Mouse (Mus musculus) heart, postnatal 0 days (tissue): Measurements from ENCODE around the gene Alg9. TPM values are rescaled to one million over a fixed set of nuclear protein-coding genes. Genes with fewer than 3 reads are reported as not detected.

ENCODE experiments used
- ATAC-seq: fragments of 200-750 bp; cut with Nextera tagmentation; 2 replicates; pipeline ENCODE4 v1.8.0; 2017; ENCODE audit warnings: low read depth, moderate number of reproducible peaks, moderate library complexity; ENCODE audit not compliant: insufficient read depth
- DNase-seq: peaks from one replicate; pipeline ENCODE4 v3.0.0-alpha.2; 2016; ENCODE audit warnings: low spot score
- H3K27ac ChIP-seq: fragments of 300-500 bp; sonication (generic); 2 replicates; pipeline ENCODE4 v1.5.1; 2014; ENCODE audit warnings: low read depth, mild to moderate bottlenecking
- H3K27me3 ChIP-seq: fragments of 300-500 bp; sonication (generic); 2 replicates; pipeline ENCODE4 v1.6.1; 2014; ENCODE audit warnings: low read length, mixed read lengths; ENCODE audit not compliant: control insufficient read depth, insufficient read depth
- H3K36me3 ChIP-seq: fragments of 300-500 bp; sonication (generic); replicated peaks from 2 replicates; pipeline ENCODE4 v1.6.1; 2014; ENCODE audit warnings: low read length, mixed read lengths; ENCODE audit not compliant: control insufficient read depth, insufficient read depth
- H3K4me1 ChIP-seq: fragments of 300-500 bp; sonication (generic); 2 replicates; pipeline ENCODE4 v1.6.1; 2014; ENCODE audit warnings: antibody characterized with exemption; ENCODE audit not compliant: control insufficient read depth, insufficient read depth
- H3K4me2 ChIP-seq: fragments of 300-500 bp; sonication (generic); 2 replicates; pipeline ENCODE4 v1.6.1; 2014; ENCODE audit warnings: low read depth, mild to moderate bottlenecking, low read length, moderate library complexity
- H3K4me3 ChIP-seq: fragments of 300-500 bp; sonication (generic); 2 replicates; pipeline ENCODE4 v1.5.1; 2014; ENCODE audit warnings: low read depth, low read length
- H3K9ac ChIP-seq: fragments of 300-500 bp; sonication (generic); replicated peaks from 2 replicates; pipeline ENCODE4 v1.6.1; 2014; ENCODE audit warnings: low read depth, low read length, mixed read lengths
- H3K9me3 ChIP-seq: fragments of 300-500 bp; sonication (generic); replicated peaks from 2 replicates; pipeline ENCODE4 v1.6.1; 2016; ENCODE audit warnings: low read length; ENCODE audit not compliant: control insufficient read depth
- CTCF ChIP-seq: IDR thresholded peaks from 2 replicates; pipeline ENCODE4 v1.5.1; 2016; ENCODE audit warnings: antibody characterized with exemption, control low read depth, low read depth
- EP300 ChIP-seq: IDR thresholded peaks from 2 replicates; pipeline ENCODE4 v1.6.1; 2016; ENCODE audit warnings: antibody characterized with exemption, low read depth
- WGBS: fragments of 180-500 bp; shearing (Covaris S2); extraction: QIAGEN DNeasy Blood & Tissue Kit; methylation state at CpG from one replicate; pipeline ENCODE4 v1.1.7; 2014; 5-methylcytosine and 5-hydroxymethylcytosine counted together
- polyA plus RNA-seq: library from polyadenylated mRNA; unstranded; fragments of >200 nt; fragmentation: Nextera tagmentation; extraction: Ambion mirVana; gene quantifications from 2 replicates; pipeline ENCODE4 v1.2.1, GENCODE M21; 2015
- total RNA-seq: library from RNA; depleted of rRNA; stranded (reverse); fragments of >200 nt; gene quantifications from 2 replicates; pipeline ENCODE4 v1.2.3, GENCODE M21; 2014; ENCODE audit warnings: low replicate concordance

Alg9 gene
- total and polyA plus RNA-seq, 2 experiments from 2014 or later: 11.4 to 23.9 TPM

DNA sequence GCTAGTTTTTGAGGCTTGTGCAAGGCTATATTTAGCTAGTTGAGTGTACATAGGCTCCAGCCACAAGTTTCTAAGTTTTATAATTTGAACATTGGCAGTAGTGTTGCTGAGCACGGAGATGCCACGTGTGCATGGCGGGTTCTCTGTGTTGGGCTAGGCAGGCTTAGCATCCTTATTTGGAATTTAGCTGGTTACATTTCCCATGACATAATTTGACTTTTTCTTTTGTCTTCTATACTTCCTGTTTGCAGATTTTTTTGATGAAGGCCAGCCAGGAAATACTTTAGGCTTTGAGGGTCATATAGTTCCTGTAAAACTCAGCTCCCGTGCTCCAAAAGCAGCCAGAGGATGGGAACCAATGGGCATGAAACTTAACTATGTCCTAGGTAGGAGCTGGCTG, 89.0 kb downstream of the Alg9 start:
- no peak for ATAC-seq

DNA sequence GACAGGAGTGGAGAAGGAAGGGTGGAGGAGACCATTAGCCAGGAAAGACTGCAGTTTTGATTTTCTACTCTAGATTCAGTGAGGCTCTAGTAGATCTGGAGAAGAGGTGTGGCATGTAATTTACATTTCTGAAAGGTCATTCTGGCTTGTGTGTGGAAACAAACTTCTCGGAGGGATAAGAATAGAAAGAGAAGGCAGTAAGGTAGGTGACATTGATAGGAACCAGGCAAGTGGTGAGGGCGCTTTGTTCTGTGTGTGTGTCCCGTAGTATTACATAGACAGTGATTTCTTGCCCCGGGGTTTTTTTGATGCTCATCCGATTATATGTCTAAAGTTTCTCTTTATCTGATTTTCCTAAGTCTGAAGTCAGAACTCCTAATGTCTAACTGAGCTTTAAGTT, 90.1 kb downstream of the Alg9 start:
- peaks cover 68% of the 10 kb centered on the region for H3K36me3 ChIP-seq
- H3K4me2 ChIP-seq: peak overlapping the region; percentile 45

More for the DNA sequence above, 89.0 kb downstream of the Alg9 start:
- TF ChIP-seq CTCF (no peak), EP300 (no peak)
- Histone ChIP-seq H3K4me2 (no peak overlapping the region), H3K9me3 (no peaks in the 10 kb centered on the region), H3K4me3 (no peak overlapping the region), H3K9ac (no peak overlapping the region), H3K27me3 (no peaks in the 10 kb centered on the region), H3K36me3 (peaks cover 68% of the 10 kb centered on the region), H3K4me1 (peaks cover 14% of the 10 kb centered on the region), H3K27ac (peak overlapping the region; percentile 90)
- 55% methylated on average over 4 of the region's 4 CpGs for WGBS
- no peak for DNase-seq

DNA sequence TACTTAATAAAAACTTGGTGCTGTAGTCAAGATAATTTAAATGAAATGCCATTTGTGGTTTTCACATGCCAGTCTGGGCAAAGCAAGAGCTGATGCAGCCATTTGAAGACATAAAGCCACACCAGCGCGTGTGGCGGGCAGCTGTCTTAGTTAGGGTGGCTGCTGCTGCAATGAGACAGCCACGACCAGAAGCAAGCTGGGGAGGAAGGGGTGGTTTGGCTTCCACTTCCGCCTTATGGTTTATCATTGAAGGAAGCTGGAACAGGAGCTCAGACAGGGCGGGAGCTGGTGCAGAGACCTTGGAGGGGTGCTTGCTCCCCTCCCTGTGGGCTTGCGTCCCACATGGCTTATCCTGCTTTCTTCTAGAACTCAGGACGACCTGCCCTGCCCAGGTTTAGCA, 91.0 kb downstream of the Alg9 start:
- H3K4me3 ChIP-seq: no peak overlapping the region
- peaks cover 69% of the 10 kb centered on the region for H3K36me3 ChIP-seq
- no peaks in the 10 kb centered on the region for H3K27me3 ChIP-seq
- no peak for ATAC-seq
- no peak overlapping the region for H3K9ac ChIP-seq
- H3K9me3 ChIP-seq: no peaks in the 10 kb centered on the region
- DNase-seq: no peak
- no peak overlapping the region for H3K4me2 ChIP-seq
- peaks cover 14% of the 10 kb centered on the region for H3K4me1 ChIP-seq
- H3K27ac ChIP-seq: peak overlapping the region; percentile 90; the same call in 1 of the 2 replicates
- no peak for TF ChIP-seq EP300
- no peak for TF ChIP-seq CTCF
- 63% methylated on average over 8 of the region's 8 CpGs for WGBS

More for the DNA sequence above, 90.1 kb downstream of the Alg9 start:
- DNase-seq (peak; percentile 83), ATAC-seq (peak; percentile 90)
- TF ChIP-seq EP300 (no peak), CTCF (no peak)
- Histone ChIP-seq H3K9me3 (no peaks in the 10 kb centered on the region), H3K4me3 (no peak overlapping the region), H3K9ac (no peak overlapping the region), H3K27ac (peak overlapping the region; percentile 90), H3K27me3 (no peaks in the 10 kb centered on the region), H3K4me1 (peaks cover 14% of the 10 kb centered on the region)
- WGBS: 34% methylated on average over 5 of the region's 5 CpGs

DNA sequence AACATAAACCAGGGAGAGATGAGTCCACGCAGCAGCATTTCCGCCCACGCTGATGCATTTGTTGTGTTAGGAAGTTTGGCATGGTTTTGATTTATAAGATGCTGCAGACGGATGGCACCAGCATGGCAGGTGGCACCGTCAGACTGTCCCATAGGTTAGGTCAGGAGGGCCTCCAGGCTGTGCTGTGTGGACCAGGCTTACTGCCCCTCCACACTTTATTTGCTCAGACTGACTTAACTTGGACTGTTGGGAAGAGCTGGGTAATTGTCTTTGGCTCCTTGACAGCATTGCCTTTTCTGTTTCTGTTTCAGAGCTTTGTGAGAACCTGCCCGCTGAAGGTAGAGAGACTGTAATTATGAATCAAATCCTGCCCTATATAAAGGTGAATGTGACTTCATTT, 92.2 kb downstream of the Alg9 start:
- TF ChIP-seq CTCF (no peak), EP300 (no peak)
- no peak overlapping the region for H3K4me3 ChIP-seq
- no peak overlapping the region for H3K4me2 ChIP-seq
- no peaks in the 10 kb centered on the region for H3K27me3 ChIP-seq
- H3K9ac ChIP-seq: no peak overlapping the region
- no peak overlapping the region for H3K27ac ChIP-seq
- ATAC-seq: no peak
- H3K9me3 ChIP-seq: no peaks in the 10 kb centered on the region
- no peak for DNase-seq
- peaks cover 60% of the 10 kb centered on the region for H3K36me3 ChIP-seq
- 93% methylated on average over 6 of the region's 6 CpGs for WGBS
- H3K4me1 ChIP-seq: peaks cover 14% of the 10 kb centered on the region

DNA sequence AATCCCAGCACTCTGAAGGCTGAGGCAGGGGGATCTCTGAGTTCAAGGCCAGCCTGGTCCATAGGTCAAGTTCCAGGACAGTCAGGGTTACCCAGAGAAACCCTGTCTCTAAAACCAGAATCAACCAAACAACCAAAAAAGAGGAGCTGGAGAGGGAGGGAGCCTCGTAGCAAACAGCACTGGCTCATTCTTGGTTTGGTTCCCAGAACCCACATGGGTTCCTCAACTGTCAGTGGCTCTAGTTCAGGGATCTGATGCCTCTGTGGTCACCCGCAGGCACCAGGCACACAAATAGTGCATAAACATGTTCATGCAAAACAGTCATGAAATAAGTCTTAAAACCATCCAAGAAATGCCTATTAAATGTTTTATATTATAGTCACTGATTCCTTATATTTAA, 93.4 kb downstream of the Alg9 start:
- 74% methylated on average over 2 of the region's 2 CpGs for WGBS
- Histone ChIP-seq H3K27me3 (no peaks in the 10 kb centered on the region), H3K4me2 (no peak overlapping the region)

DNA sequence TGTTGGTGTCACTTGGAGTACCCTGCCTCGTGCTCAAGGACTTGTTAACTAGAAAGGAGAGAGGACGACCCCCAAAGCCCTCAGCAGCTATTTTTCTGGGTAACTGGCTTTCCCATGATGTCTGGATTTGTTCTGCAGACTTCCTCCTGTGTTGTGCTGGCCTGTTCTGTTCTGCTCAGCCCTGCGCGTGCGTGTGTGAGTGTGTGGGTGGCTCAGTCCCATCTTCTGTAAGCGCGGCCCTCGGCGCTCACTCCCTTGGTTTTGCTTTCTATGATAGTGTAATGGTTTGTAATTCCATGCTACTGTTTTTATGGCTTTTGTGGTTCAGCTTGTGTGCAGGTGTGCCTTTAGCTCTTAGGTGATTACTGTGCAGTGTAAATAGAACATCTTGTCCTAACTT, 98.4 kb downstream of the Alg9 start:
- no peak for ATAC-seq
- Histone ChIP-seq H3K36me3 (peaks cover 62% of the 10 kb centered on the region), H3K4me2 (no peak overlapping the region), H3K9ac (no peak overlapping the region), H3K4me3 (no peak overlapping the region), H3K4me1 (no peaks in the 10 kb centered on the region), H3K27ac (no peak overlapping the region), H3K9me3 (no peaks in the 10 kb centered on the region), H3K27me3 (no peaks in the 10 kb centered on the region)
- DNase-seq: no peak
- 90% methylated on average over 9 of the region's 9 CpGs for WGBS
- no peak for TF ChIP-seq EP300
- TF ChIP-seq CTCF: no peak

More for the DNA sequence above, 93.4 kb downstream of the Alg9 start:
- H3K27ac ChIP-seq: no peak overlapping the region
- DNase-seq (no peak), ATAC-seq (no peak)
- H3K36me3 ChIP-seq: peaks cover 56% of the 10 kb centered on the region
- H3K4me1 ChIP-seq: peaks cover 14% of the 10 kb centered on the region
- H3K9ac ChIP-seq: no peak overlapping the region
- no peaks in the 10 kb centered on the region for H3K9me3 ChIP-seq
- TF ChIP-seq EP300: no peak
- no peak for TF ChIP-seq CTCF
- H3K4me3 ChIP-seq: no peak overlapping the region
